Mouse (Mus musculus): ENCODE measurements at regions not wholly inside any gene's neighbourhood (a gene's known extent, or its start where the extent isn't known, plus 50 kb on each side); places are given as distances from the start of the nearest gene placed in this dataset.

GRCm38 (mm10) chr2:16827266-16827665, 471.2 kb downstream of the Plxdc2 start:
- TF ChIP-seq CTCF (IDR thresholded peaks at IDR 0.05), result no peak
- TF ChIP-seq EP300 (IDR thresholded peaks at IDR 0.05), result no peak

Data from lung, postnatal 0 days (tissue).